Mouse (Mus musculus): ENCODE results near the gene Chka.

Gene Chka

DNA sequence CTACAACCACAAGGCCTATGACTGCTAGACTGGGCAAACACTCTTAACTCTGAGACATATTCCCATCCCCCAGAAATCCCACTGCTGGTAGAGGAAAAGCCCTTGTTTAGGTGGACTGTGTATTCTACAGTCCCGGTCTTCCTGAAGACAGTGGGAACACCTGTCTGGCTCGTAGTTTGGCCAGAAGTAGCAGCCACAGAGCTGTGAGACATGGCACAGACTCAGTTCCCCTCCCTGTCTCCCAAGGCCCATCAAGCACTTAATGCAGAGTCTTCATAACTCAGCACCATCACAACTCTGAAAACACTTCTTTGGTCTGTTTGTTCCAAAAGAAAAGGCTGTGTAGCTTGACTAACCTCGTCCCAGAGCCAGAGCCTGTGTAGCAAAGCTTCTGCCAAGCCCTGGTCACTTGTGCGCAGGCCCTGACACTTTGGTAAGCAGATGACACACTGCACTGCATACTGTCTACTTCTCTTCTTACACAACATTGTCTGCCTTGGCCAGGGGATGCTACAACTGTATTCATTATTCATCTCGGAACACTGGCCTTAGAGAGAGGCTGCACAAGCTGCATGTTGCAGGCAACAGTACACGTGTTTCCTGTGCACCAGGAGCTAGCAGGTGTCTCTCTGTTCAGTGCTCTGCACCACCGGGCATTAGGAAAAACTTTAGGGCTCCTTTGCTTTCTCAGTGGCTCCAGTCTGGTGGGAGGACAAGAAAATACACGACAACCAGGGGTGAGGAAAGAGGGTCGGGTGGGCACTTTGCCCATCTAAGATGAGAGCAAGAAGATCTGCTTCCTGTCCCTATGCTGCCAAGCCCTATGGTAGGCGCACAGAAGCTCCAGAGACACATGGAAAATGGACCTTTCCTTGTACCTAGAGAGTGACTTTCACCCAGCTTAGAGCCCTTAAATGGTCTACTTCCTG lies 4.6 kb upstream of the Chka start:
- DNase-seq: no peak

DNA sequence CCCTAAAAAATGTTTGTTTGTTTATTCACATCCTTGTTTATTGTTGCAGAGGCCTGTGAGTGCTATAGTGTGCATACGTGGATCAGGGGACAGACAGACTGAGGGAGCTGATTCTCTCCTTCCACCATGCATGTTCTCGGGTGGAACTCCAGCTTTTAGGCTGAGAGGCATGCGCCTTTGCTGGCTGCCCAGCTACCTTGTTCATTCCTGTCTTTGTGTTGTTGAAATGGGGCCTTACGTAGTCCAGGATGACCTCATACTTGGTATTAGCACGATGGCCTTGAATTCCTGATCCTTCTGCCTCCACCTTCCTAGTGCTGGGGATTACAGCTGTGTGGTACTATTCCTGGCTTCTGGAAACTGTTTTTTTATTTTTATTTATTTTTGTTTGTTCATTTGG lies 3.9 kb upstream of the Chka start:
- DNase-seq: no peak

DNA sequence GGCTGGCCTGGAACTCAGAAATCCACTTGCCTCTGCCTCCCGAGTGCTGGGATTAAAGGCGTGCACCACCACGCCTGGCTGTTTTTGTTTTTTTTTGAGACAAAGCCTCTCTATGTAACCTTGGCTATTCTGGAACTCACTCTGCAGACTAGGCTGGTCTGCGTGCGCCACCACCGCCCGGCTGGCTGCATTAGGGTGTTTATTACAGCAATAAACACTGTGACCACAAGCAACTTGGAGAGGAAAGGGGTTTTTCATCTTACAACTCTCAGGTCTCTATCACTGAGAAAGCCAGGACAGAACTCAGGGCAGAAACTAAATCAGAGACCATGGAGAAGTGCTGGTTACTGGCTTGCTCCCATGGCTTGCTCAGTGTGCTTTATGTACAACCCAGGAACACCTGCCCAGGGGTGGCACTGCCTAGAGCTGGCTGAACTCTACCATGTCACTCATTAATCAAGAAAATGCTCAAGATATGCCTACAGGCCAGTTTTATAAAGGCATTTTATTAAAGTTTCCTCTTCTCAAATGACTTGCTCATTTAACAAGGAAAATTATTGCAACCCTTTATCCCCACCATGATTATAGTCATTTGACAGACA lies 3.3 kb upstream of the Chka start:
- DNase-seq: no peak

DNA sequence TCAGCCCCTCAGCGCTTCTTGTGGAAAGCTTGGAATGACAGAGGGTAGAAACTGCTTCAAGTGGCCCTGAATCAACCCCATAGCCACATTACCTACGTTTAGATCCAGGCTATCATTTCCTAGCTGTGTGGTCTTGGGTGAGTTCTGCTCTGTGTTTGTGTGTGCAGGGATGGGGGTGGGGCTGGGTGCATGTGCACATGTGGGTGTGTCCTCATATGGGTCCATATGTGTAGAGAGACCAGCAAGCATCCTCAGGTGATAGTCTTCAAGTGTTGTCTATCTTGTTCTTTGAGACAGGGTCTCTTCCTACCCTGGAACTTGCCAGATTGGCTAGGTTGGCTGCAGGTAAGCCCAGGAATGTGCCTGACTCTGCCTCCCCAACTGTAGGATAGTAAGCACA lies 2.3 kb upstream of the Chka start:
- no peak for DNase-seq

DNA sequence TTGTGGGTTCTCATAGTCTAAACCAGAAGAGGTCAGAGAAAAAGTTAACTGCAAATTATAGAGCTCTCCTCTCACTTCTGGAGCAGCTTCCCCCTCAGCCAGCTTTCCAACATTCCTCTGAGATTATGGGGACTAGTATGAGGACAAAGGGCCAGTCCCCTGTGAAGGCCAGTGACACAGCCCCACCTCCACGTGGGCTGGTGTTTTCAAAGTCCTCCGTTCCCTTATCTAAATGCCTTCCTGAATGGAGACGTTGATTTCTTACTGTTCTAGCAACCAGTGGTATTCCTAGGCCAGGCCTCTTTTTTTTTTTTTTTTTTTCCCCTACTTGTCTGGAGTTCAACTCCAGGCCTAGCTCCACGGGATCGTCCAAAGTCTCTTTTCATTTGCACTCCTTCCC lies 1.5 kb upstream of the Chka start:
- no peak for DNase-seq

DNA sequence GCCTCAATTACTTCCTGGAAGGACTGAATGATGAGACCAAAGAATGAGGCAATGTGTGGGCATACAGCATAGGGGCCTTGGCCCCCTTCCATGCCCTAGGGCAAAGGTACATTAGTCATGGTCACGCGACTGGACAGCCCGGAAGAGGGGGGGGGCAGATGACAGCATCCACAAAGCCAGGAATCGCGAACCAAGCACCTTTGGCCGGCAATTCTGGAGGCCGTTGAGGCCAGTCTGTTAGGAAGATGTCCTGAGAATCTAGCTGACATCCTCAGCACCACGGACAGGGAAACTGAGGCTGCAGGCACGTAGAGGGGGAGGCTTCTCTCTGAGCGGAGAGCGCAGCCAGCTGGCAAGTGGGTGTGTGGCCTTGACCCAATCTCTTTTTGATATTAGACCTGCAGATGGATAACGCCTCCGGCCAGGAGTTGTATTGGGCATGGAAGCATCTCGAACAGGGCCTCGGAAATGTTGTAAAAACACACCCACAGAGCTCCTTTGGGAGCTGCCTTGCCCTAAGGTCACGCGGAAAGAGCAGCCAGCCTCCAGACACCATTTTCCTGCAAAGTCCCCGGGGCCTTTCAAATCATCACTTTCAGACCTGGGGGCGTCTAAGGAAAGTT lies 615 bp upstream of the Chka start:
- peak; percentile 73 for DNase-seq

DNA sequence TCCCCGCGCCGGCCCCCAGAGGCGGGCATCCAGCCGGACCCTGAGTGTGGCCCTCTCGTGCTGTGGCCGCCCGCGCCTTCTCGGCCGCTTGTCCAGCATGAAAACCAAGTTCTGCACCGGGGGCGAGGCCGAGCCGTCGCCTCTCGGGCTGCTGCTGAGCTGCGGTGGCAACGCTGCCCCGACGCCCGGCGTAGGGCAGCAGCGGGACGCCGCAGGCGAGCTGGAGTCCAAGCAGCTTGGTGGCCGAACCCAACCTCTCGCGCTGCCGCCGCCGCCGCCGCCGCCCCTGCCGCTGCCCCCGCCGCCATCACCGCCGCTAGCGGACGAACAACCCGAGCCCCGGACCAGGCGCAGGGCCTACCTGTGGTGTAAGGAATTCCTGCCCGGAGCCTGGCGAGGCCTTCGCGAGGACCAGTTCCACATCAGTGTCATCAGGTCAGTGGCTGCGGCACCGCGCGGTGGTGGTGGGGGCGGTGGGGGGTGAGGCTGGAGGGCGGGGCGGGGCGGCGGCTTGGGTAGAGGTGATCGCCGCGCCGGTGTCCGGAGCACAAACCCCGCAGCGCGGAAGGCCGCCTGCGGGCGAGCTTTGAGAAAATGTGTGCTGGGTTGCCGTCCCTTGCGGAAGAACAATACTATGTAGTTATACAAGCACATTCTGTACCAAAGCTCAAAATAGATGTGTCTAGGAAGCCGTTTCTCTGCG lies 557 bp downstream of the Chka start:
- peak; percentile 74 to 77 for DNase-seq

DNA sequence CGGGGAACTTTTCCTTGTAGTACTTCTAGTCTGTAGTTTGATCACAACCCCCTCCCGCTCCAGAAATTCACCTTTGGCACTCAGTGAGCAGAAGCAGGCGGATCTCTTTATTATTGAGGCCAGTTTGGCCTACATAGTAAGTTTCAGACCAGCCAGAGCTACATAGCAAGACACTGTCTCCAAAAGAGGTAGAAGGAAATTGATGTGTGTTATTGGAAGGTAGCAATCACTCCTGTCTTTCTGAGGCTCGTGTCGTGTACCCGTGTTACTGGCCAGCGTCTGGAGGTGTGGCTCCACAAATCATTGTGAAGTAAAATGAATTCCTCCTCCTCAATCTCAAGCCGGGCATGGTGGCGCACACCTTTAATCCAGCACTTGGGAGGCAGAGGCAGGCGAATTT lies 1.5 kb downstream of the Chka start:
- DNase-seq: no peak

GRCm38 (mm10) chr19:3853891-3854290 lies 2.3 kb downstream of the Chka start:
- peak; percentile 62 to 68 for DNase-seq

DNA sequence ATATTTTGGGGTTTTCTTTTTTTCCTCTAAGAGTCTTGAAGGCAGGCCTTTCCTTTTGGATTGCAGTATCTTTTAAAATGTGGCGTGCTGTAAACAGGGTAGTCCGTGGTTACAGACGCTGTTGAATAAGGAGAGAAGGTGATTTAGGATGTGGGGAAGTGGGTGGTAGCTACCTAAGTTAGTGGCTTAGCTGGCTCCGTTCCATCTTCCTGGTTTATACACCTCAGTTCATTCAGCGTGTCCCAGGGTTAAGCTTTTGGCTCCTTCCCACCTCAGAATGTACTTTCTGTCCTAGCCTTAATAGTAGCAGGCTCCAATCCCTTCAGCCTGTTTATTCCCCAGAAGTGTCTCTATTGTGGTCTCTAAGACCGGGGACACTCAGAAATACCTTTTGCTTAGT lies 3.5 kb downstream of the Chka start:
- DNase-seq: peak in 1 of 2 experiments; percentile 47

- peak in 1 of 2 experiments; percentile 53 for DNase-seq
Observed at GRCm38 (mm10) chr19:3855601-3856000, 4.0 kb downstream of the Chka start.

DNA sequence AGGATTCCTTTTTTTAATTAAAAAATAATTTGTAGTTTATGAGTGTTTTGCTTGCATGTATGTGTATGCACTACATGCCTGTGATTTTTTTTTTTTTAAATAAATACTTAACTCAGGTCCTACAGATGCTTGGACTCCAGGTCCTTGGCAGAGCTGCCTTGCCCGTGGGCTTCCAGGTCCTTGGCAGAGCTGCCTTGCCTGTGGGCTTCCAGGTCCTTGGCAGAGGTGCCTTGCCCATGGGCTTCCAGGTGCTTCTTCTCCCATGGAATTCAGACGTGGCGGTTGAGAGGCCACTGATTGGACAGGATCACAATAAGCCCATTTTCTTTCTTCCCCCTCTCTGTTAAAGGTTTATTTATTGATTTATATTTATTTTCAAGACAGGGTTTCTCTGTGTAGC lies 5.6 kb downstream of the Chka start:
- DNase-seq: peak; percentile 66 to 80

DNA sequence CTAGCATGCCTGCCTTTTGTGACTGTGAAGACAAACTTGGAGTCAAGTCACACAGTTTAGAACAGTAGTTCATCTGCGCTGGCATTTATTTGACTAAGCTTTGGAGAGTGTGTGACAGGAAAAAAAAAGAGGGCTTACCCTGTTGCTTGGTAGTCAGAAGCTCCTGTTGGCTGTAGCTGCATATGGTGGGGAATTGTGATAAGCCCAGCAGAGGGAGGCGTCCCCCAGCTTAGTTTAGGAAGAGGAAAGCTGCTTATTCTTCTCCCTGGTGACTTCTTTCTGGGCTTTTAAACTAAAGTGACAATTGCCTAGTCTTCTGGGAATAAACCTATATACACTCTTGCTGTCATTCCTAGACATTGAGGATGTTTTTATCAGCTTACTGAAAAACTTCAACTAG lies 11.1 kb downstream of the Chka start:
- DNase-seq: no peak

- DNase-seq: no peak
Observed at GRCm38 (mm10) chr19:3864960-3865359, 13.4 kb downstream of the Chka start.

DNA sequence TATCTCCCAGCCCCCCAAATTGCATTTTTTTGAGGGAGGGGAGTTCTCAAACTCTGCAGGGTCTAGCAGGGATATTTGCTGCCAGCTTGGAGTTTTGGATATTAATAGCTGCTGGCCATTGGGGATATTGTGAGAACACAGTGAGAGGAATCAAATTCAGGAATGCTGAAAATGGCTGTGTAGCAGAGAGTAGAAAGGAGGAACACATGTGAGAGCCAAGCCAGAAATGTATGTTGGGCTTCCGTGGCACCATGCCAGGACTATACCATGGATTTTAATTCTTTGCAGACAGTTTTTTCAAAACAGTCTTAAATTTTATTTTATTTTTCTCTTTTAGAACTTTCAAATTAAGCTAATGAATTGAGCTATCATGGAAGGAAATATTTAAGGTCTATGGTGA lies 16.7 kb downstream of the Chka start:
- DNase-seq: no peak

DNA sequence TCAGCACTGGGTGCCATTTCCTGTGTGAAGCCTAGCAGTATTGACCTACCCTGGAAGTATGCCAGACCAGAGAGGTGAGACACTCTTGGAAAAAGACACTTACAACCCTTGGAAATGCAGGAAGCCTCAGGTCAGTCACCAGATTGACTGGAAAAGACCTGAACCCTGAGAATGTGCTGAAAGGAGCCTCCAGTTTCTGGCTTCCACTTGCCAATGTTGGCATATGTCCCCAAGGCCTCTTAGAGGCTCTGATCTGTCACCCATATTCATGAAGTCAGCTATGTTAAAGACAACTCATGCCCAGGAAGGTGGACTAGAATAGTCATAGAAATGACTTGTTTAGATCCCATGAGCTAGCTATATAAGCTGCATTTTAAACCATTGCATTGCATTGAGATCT lies 19.9 kb downstream of the Chka start:
- DNase-seq: no peak

GRCm38 (mm10) chr19:3872373-3872772 lies 20.8 kb downstream of the Chka start:
- peak; percentile 70 to 77 for DNase-seq

DNA sequence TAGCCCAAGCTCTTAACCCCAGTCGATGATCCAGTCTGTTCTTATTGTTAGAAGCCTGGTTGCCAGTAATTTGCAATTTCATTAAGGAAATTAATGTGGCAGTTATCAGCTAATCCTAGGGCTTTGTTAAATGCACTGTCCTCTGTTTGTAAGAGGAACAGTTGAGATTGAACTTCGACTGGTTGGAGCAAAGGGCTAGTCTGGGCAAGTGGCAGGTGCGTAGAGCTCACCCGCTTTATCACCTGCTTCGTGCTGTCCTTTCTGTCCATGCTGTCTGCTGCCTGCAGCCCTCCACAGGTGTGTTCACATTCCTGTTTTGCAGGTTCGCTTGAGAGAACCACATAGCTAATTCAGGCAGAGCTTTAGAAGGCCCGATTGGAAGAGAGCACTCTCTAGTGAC lies 23.5 kb downstream of the Chka start:
- no peak for DNase-seq

GRCm38 (mm10) chr19:3880054-3880848 lies 28.7 kb downstream of the Chka start:
- no peak for DNase-seq

DNA sequence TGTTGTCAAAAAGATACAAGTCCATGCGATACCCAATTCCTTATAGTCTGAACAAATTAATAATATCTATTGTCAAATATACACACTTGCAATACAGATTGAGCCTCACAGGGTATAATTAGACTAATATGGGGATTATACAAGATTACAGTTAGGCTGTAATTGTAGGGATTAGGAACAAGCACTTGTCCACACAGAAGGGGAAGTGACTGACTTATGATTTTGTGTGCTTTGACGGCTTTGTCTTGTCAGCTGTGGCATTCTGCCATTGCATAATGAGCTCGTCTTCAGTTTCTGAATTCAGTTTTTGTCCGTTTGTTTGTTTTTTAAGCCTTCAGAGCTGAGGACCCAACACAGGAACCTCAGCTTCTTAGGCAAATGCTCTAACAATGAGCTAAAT lies 30.6 kb downstream of the Chka start:
- DNase-seq: no peak

- peak; percentile 43 to 45 for DNase-seq
Observed at GRCm38 (mm10) chr19:3884325-3884990, 32.9 kb downstream of the Chka start.

GRCm38 (mm10) chr19:3889096-3889495 lies 37.5 kb downstream of the Chka start:
- no peak for DNase-seq
